Mouse (Mus musculus): ENCODE results near the gene Plcb2.

Gene Plcb2

DNA sequence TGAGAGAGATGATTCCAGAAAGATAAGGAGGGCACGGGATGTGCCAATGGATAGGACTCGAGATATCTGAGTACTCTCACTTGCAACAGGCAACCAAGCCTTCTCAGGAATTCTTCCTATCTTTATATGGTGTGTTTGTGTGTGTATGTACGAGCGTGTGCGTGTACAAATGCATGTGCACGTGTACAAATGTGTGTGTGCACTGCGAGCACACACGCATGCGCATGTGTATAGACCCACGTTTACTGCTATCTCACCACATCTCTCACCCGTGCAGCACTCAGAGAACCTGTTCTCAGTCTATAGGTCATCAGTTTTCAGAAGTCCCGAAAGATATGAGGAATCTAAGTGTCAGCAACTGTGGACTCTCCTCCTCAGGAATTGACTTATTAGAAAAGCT, 68.7 kb downstream of the Plcb2 start:
- no peak for DNase-seq (ENCODE audit: low spot score)

DNA sequence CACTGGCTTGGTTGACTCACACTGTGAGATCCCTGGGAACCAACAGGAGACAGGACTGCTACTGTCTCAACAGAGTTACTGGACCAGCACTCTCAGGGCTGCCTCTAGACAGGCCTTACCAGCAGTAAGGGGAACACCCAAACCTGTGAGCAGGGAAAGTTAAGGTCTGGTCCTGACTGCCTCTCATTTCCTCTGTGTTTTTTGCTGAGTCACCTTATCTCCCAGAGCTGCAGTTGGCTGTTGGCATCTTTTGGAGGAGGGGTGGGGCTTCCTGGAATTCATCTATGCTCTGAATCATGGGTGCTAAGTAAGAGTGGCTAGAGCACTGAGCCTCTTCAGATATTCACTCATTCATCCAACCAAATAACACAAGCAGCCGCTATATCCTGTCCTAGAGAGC, 69.2 kb downstream of the Plcb2 start:
- no peak for DNase-seq (ENCODE audit: low spot score)

DNA sequence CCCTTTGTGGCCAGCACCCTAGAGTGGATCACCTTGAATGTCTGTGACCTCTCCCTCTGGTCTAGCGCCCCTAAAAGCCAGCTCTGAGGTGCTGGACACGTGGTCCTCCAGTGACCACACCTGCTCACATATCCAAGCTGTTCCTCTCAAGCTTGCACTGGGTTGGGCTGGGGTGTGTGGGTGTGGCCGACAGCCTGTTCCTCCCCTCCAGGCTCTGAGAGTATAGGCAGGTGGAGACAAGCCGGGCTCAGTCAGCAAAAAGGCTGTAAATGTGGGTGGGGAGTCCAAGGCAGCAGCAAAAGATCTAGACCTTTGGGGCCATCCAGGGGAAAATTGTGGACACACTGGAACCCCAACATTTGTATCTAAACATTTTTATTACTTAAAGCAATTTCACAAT, 69.8 kb downstream of the Plcb2 start:
- no peak for DNase-seq (ENCODE audit: low spot score)

Measured in ovary, postnatal 36 days (tissue).